Mouse (Mus musculus) ES-Bruce4 (cell line): Measurements from ENCODE around the gene Islr.

ENCODE experiments used
- CTCF ChIP-seq: IDR thresholded peaks from one replicate; pipeline ENCODE4 v1.8.1; 2011; ENCODE audit warnings: low read depth, low read length
- EP300 ChIP-seq: IDR thresholded peaks from 2 replicates; pipeline ENCODE4 v1.6.1; 2011; ENCODE audit warnings: low read depth, low read length; ENCODE audit not compliant: insufficient read depth
- POLR2A ChIP-seq: IDR thresholded peaks from one replicate; pipeline ENCODE4 v1.8.1; 2011; ENCODE audit warnings: low read length; ENCODE audit not compliant: insufficient read depth

DNA sequence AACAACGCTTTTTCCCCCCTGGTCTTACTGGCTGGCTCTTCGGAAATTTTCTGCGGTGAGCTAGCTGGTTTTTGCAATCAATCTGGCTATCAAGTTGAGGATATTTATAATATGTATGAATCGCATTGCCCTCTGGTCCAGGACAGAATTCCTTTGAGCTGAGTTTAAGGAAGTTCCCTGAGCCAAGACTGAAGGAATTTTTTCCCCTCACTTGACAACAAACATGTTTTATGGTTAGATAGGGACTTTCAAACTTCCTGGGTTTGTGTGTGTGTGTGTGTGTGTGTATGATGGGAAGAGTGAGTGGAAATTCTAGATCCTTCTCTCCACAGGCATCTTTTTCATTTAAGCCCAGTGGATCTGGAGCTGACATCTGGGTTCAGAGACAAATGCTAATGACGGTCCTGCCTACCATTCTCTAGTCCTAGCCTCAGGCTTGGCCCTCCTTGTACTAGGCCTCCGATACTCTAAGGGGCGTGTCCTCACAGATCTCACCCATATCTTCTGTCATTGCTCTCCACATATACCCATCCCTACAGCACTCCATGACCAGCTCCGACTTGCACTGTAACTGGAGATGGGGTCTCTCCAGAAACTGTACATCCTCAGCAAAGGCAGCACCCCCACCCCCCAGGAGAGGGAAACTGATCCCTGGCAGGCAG, 10.5 kb upstream of the Islr start:
- TF ChIP-seq POLR2A (no peak), CTCF (no peak), EP300 (no peak)
